Mouse (Mus musculus) embryo, embryonic 10 days (tissue): ENCODE data around the gene Rraga.

Experiments used
- DNase-seq: peaks from one replicate; pipeline ENCODE4 v3.0.0-alpha.2; 2015; ENCODE audit warnings: low spot score

Rraga gene

GRCm38 (mm10) chr4:86575283-86575983 is at the start of gene Rraga:
Gene Rraga, plus strand, starts transcription at chr4:86575668.
- DNase-seq = peak; percentile 97

GRCm38 (mm10) chr4:86527162-86528136 is 48.0 kb upstream of the Rraga start:
- DNase-seq = peak; percentile 77

- no peak for DNase-seq
Observed at GRCm38 (mm10) chr4:86529161-86529560, 46.3 kb upstream of the Rraga start.

- no peak for DNase-seq
Observed at GRCm38 (mm10) chr4:86533406-86534090, 41.9 kb upstream of the Rraga start.

- peak; percentile 33 for DNase-seq
Observed at GRCm38 (mm10) chr4:86534091-86534481, 41.4 kb upstream of the Rraga start.

GRCm38 (mm10) chr4:86537972-86538371 is 37.5 kb upstream of the Rraga start:
- peak; percentile 66 for DNase-seq

GRCm38 (mm10) chr4:86538936-86539335 is 36.5 kb upstream of the Rraga start:
- no peak for DNase-seq

GRCm38 (mm10) chr4:86541573-86541972 is 33.9 kb upstream of the Rraga start:
- DNase-seq = no peak

GRCm38 (mm10) chr4:86543999-86544398 is 31.5 kb upstream of the Rraga start:
- DNase-seq = no peak

- DNase-seq = peak; percentile 58
Observed at GRCm38 (mm10) chr4:86545615-86546014, 29.9 kb upstream of the Rraga start.

- no peak for DNase-seq
Observed at GRCm38 (mm10) chr4:86548332-86548731, 27.1 kb upstream of the Rraga start.

GRCm38 (mm10) chr4:86555035-86555707 is 20.3 kb upstream of the Rraga start:
- DNase-seq = peak; percentile 84

GRCm38 (mm10) chr4:86557371-86557770 is 18.1 kb upstream of the Rraga start:
- DNase-seq = no peak

- DNase-seq = no peak
Observed at GRCm38 (mm10) chr4:86558228-86558627, 17.2 kb upstream of the Rraga start, which contains the start of gene Saxo1. Gene Saxo1, minus strand, starts transcription at chr4:86558328.

GRCm38 (mm10) chr4:86559006-86559405 is 16.5 kb upstream of the Rraga start:
- no peak for DNase-seq

- DNase-seq = no peak
Observed at GRCm38 (mm10) chr4:86561061-86561460, 14.4 kb upstream of the Rraga start.

GRCm38 (mm10) chr4:86574939-86575282 is 557 bp upstream of the Rraga start:
- DNase-seq = no peak

- peak; percentile 69 for DNase-seq
Observed at GRCm38 (mm10) chr4:86576120-86576541, 663 bp downstream of the Rraga start.

GRCm38 (mm10) chr4:86576630-86577225 is 1.3 kb downstream of the Rraga start:
- DNase-seq = no peak

- DNase-seq = no peak
Observed at GRCm38 (mm10) chr4:86580056-86580455, 4.6 kb downstream of the Rraga start.

GRCm38 (mm10) chr4:86580591-86580990 is 5.1 kb downstream of the Rraga start:
- DNase-seq = no peak
